Mouse (Mus musculus): ENCODE data around the gene Vmn1r120. TPM values are rescaled to one million over a fixed set of nuclear protein-coding genes. Genes with fewer than 3 reads are reported as not detected.
"Not testable (repeated sequence)": the region's sequence is repeated elsewhere in the genome, so short reads cannot be mapped to it uniquely, and the experiment has no call there.

The Vmn1r120 gene
- not detected for total RNA-seq (2021)

DNA sequence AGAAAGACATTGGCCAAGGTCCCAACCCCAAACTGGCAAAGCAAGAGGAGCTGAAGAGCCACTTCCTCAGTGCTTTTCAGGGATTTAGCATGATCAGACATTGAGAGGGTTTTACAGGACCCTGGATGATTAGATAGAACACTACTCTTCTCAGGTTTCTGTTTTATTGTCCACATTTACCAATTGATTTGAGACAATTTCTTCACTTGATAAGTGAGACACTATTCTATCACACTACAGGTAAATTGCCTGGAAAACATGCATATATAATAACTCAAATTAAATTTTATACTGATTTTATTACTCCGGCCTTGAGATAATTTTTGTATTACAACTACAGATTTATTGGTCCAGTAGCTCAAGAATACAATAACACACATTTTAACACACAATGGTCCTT lies at the start of gene Vmn1r120:
TSS of gene Vmn1r120 (minus strand) at position 101 of the 400 bp plus-strand sequence.
- DNase-seq (ENCODE audit: extremely low spot score in 1 of 2, low spot score in 1 of 2), result not testable (repeated sequence)

DNA sequence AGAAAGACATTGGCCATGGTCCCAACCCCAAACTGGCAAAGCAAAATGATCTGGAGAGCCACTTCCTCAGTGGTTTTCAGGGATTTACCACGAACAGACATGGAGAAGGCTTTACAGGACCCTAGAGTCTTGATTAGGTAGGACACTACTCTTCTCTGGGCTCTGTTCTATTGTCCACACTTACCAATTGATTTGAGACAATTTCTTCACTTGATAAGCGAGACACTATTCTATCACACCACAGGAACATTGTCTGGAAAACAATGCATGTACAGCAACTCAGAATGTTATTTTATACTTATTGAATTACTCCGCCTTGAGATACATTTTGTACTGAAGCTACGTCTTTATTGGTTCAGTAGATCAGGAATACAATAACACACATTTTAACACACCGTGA lies 44.8 kb upstream of the Vmn1r120 start, which contains the start of gene Vmn1r121:
TSS of gene Vmn1r121 (minus strand) at position 101 of the 400 bp plus-strand sequence.
- not testable (repeated sequence) for DNase-seq (ENCODE audit: extremely low spot score in 1 of 2, low spot score in 1 of 2)

DNA sequence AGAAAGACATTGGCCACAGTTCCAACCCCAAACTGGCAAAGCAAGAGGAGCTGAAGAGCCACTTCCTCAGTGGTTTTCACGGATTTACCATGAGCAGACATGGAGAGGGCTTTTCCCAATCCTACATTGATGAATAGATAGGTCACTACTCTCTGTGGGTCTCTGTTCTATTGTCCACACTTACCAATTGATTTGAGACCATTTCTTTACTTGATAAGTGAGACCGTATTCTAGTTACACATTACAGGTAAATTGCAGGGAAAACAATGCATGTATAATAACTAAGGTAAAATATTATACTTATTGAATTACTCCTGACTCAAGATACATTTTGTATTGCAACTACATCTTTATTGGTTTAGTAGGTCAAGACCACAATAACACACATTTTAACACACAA lies 41.2 kb downstream of the Vmn1r120 start, which contains the start of gene Vmn1r119:
TSS of gene Vmn1r119 (minus strand) at position 101 of the 400 bp plus-strand sequence.
- not testable (repeated sequence) for DNase-seq (ENCODE audit: extremely low spot score in 1 of 2, low spot score in 1 of 2)

Other genes starting within 250 kb of the Vmn1r120 start
- gene Vmn1r114, start 241.6 kb downstream of the Vmn1r120 start, total RNA-seq (2021), result not detected
- gene Vmn1r115, start 208.8 kb downstream of the Vmn1r120 start, total RNA-seq (2021), result not detected
- not detected for gene Vmn1r116, start 181.5 kb downstream of the Vmn1r120 start, total RNA-seq (2021)
- not detected for gene Vmn1r117, start 169.7 kb downstream of the Vmn1r120 start, total RNA-seq (2021)
- gene Vmn1r118, start 141.4 kb downstream of the Vmn1r120 start, total RNA-seq (2021), result not detected
- not detected for gene Vmn1r119, start 41.3 kb downstream of the Vmn1r120 start, total RNA-seq (2021)
- gene Vmn1r121, start 44.7 kb upstream of the Vmn1r120 start, total RNA-seq (2021), result not detected
- gene Vmn1r122, start 80.3 kb upstream of the Vmn1r120 start, total RNA-seq (2021), result not detected
- gene Vmn1r123, start 108.4 kb upstream of the Vmn1r120 start, total RNA-seq (2021), result not detected
- gene Gm5157, start 136.6 kb upstream of the Vmn1r120 start, total RNA-seq (2021), result not detected
- not detected for gene Vmn1r124, start 206.8 kb upstream of the Vmn1r120 start, total RNA-seq (2021)
- not detected for gene Vmn1r125, start 218.4 kb upstream of the Vmn1r120 start, total RNA-seq (2021)
- not detected for gene Vmn1r126, start 247.7 kb upstream of the Vmn1r120 start, total RNA-seq (2021)